Comparison of ENCODE assay signal across 8 mouse cellular contexts in the genomic region with DNA sequence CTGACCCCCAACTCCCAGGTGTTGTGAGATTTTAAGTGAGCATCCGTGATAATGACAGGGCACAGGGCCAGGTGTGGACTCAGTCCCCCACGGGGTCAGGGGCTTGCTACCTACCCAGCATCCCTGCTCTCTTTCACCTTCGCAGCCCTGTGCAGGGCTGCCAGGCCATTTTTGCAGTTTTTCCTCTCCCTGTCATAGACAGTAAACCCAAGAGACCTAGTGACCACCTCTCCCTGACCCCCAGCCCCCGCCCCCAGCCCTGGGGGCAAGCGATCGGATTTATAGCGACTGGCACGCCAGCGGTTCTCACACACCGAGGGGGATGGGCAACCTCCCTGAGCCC. TPM values are rescaled to one million over a fixed set of nuclear protein-coding genes. Genes with fewer than 3 reads are reported as not detected.
DNase-seq lines count a peak whose midpoint lies in the region; ATAC-seq and TF ChIP-seq lines count a peak whose summit lies in the region.

No protein-coding gene starts in this region.

- H3K4me1 ChIP-seq in kidney, postnatal 0 days (replicated peaks; ENCODE audit: insufficient read depth, low read length): peaks cover 9% of the 10 kb centered on the region
- peaks cover 5% of the 10 kb centered on the region for H3K4me1 ChIP-seq in embryonic facial prominence, embryonic 11.5 days (ENCODE audit: control insufficient read depth, insufficient read depth, low read length)
- peaks cover 24% of the 10 kb centered on the region for H3K4me1 ChIP-seq in hindbrain, embryonic 16.5 days (ENCODE audit: control insufficient read depth, insufficient read depth, low read depth, low read length)
- H3K4me1 ChIP-seq in midbrain, embryonic 16.5 days (ENCODE audit: control insufficient read depth, insufficient read depth, low read length): peaks cover 29% of the 10 kb centered on the region

- no peak for TF ChIP-seq CTCF in kidney, postnatal 0 days (IDR thresholded peaks at IDR 0.05; ENCODE audit: low read depth)

- peak; percentile 31; the same call in 1 of the 2 replicates for ATAC-seq in kidney, postnatal 0 days (replicated peaks; ENCODE audit: low FRiP score, low read depth)
- ATAC-seq in embryonic facial prominence, embryonic 11.5 days (replicated peaks; ENCODE audit: insufficient number of reproducible peaks, low FRiP score, low TSS enrichment, low read depth): peak; percentile 7; the same call in 1 of the 2 replicates
- peak; percentile 57 for ATAC-seq in hindbrain, embryonic 16.5 days
- ATAC-seq in midbrain, embryonic 16.5 days: peak; percentile 47

- peak overlapping the region; percentile 90 for H3K9ac ChIP-seq in kidney, postnatal 0 days (ENCODE audit: low read depth, low read length)
- H3K9ac ChIP-seq in embryonic facial prominence, embryonic 11.5 days (replicated peaks; ENCODE audit: low read length): peak overlapping the region; percentile 98
- H3K9ac ChIP-seq in hindbrain, embryonic 16.5 days (ENCODE audit: low read depth, low read length): peak overlapping the region; percentile 90
- H3K9ac ChIP-seq in midbrain, embryonic 16.5 days (ENCODE audit: low read depth, low read length): peak overlapping the region; percentile 91

- no peaks in the 10 kb centered on the region for H3K9me3 ChIP-seq in kidney, postnatal 0 days (replicated peaks; ENCODE audit: low read length)
- H3K9me3 ChIP-seq in embryonic facial prominence, embryonic 11.5 days (replicated peaks; ENCODE audit: control insufficient read depth, low read length): no peaks in the 10 kb centered on the region
- no peaks in the 10 kb centered on the region for H3K9me3 ChIP-seq in hindbrain, embryonic 16.5 days (ENCODE audit: control insufficient read depth, low read length)
- no peaks in the 10 kb centered on the region for H3K9me3 ChIP-seq in midbrain, embryonic 16.5 days (replicated peaks; ENCODE audit: control insufficient read depth, low read length, poor library complexity, severe bottlenecking)

- peak overlapping the region; percentile 79; the same call in 1 of the 2 replicates for H3K27ac ChIP-seq in kidney, postnatal 0 days
- peak overlapping the region; percentile 67 for H3K27ac ChIP-seq in embryonic facial prominence, embryonic 11.5 days (replicated peaks; ENCODE audit: low read depth, low read length)
- H3K27ac ChIP-seq in hindbrain, embryonic 16.5 days (ENCODE audit: low read depth, low read length): peak overlapping the region; percentile 76
- peak overlapping the region; percentile 83 for H3K27ac ChIP-seq in midbrain, embryonic 16.5 days (ENCODE audit: low read length)

- H3K4me2 ChIP-seq in kidney, postnatal 0 days (ENCODE audit: low read length): peak overlapping the region; percentile 93
- peak overlapping the region; percentile 86 for H3K4me2 ChIP-seq in embryonic facial prominence, embryonic 11.5 days (ENCODE audit: low read depth, low read length)
- H3K4me2 ChIP-seq in hindbrain, embryonic 16.5 days (ENCODE audit: low read length): peak overlapping the region; percentile 85
- H3K4me2 ChIP-seq in midbrain, embryonic 16.5 days (ENCODE audit: low read length): peak overlapping the region; percentile 72

- H3K4me3 ChIP-seq in kidney, postnatal 0 days (replicated peaks; ENCODE audit: low read depth, low read length): peak overlapping the region; percentile 75
- peak overlapping the region; percentile 79 for H3K4me3 ChIP-seq in embryonic facial prominence, embryonic 11.5 days (ENCODE audit: low read depth, low read length)
- peak overlapping the region; percentile 77 for H3K4me3 ChIP-seq in hindbrain, embryonic 16.5 days (ENCODE audit: low read length)
- H3K4me3 ChIP-seq in midbrain, embryonic 16.5 days (ENCODE audit: low read depth, low read length): peak overlapping the region; percentile 72

- no peaks in the 10 kb centered on the region for H3K27me3 ChIP-seq in kidney, postnatal 0 days (ENCODE audit: insufficient read depth, low read length)
- no peaks in the 10 kb centered on the region for H3K27me3 ChIP-seq in embryonic facial prominence, embryonic 11.5 days (ENCODE audit: control insufficient read depth, insufficient read depth, low read length)
- no peaks in the 10 kb centered on the region for H3K27me3 ChIP-seq in hindbrain, embryonic 16.5 days (replicated peaks; ENCODE audit: control insufficient read depth, insufficient read depth, low read length)
- no peaks in the 10 kb centered on the region for H3K27me3 ChIP-seq in midbrain, embryonic 16.5 days (ENCODE audit: control insufficient read depth, insufficient read depth, low read depth, low read length)

- 0 out of 2 replicates have a peak, but pooled peaks cover 2% of the 10 kb centered on the region for H3K36me3 ChIP-seq in kidney, postnatal 0 days (ENCODE audit: insufficient read depth, low read length)
- peaks cover 3% of the 10 kb centered on the region for H3K36me3 ChIP-seq in embryonic facial prominence, embryonic 11.5 days (replicated peaks; ENCODE audit: control insufficient read depth, insufficient read depth, low read depth, low read length)
- H3K36me3 ChIP-seq in hindbrain, embryonic 16.5 days (ENCODE audit: control insufficient read depth, insufficient read depth, low read length): no peaks in the 10 kb centered on the region
- H3K36me3 ChIP-seq in midbrain, embryonic 16.5 days (ENCODE audit: control insufficient read depth, insufficient read depth, low read length): no peaks in the 10 kb centered on the region

- no peak for DNase-seq in kidney, postnatal 0 days (ENCODE audit: low spot score)
- DNase-seq in kidney, adult 8-10 months: no peak
- no peak for DNase-seq in embryonic facial prominence, embryonic 11.5 days (ENCODE audit: low spot score)
- DNase-seq in cerebellum, postnatal 4 days (ENCODE audit: low spot score in 2 of 2): no peak
- DNase-seq in left cerebral cortex, adult 11 months (ENCODE audit: low spot score): no peak
- no peak for DNase-seq in retina, postnatal 1 day

- WGBS in kidney, postnatal 0 days: 4% methylated on average over 10 of the region's 10 CpGs
- 5% methylated on average over 10 of the region's 10 CpGs for WGBS in embryonic facial prominence, embryonic 11.5 days
- 7% methylated on average over 10 of the region's 10 CpGs for WGBS in hindbrain, embryonic 16.5 days
- 3% methylated on average over 10 of the region's 10 CpGs for WGBS in midbrain, embryonic 16.5 days

RNA-seq across cellular contexts. Expression of a gene that starts 0.4 kb away (rescaled TPM):
- polyA plus RNA-seq in kidney, postnatal 0 days (2015; fragmentation: Nextera tagmentation; extraction: Ambion mirVana): 6.6 TPM in 2 replicates
- 17.2 and 18.0 TPM in 2 replicates for polyA plus RNA-seq in embryonic facial prominence, embryonic 11.5 days (2014; fragmentation: Nextera tagmentation; extraction: Ambion mirVana)
- polyA plus RNA-seq in hindbrain, embryonic 16.5 days (2015; fragmentation: Nextera tagmentation; extraction: Ambion mirVana): 15.8 and 20.1 TPM in 2 replicates
- polyA plus RNA-seq in midbrain, embryonic 16.5 days (2015; fragmentation: Nextera tagmentation; extraction: Ambion mirVana): 21.6 and 23.4 TPM in 2 replicates

RNA-seq across cellular contexts. Expression of a gene that starts 47.4 kb away (rescaled TPM):
- polyA plus RNA-seq in kidney, postnatal 0 days (2015; fragmentation: Nextera tagmentation; extraction: Ambion mirVana): 0.37 TPM in 1 of 2 replicates, not detected in the other
- 0.50 TPM in 1 of 2 replicates, not detected in the other for polyA plus RNA-seq in embryonic facial prominence, embryonic 11.5 days (2014; fragmentation: Nextera tagmentation; extraction: Ambion mirVana)
- polyA plus RNA-seq in hindbrain, embryonic 16.5 days (2015; fragmentation: Nextera tagmentation; extraction: Ambion mirVana): 1.6 and 2.0 TPM in 2 replicates
- 1.7 and 2.0 TPM in 2 replicates for polyA plus RNA-seq in midbrain, embryonic 16.5 days (2015; fragmentation: Nextera tagmentation; extraction: Ambion mirVana)

RNA-seq across cellular contexts. Expression of a gene that starts 50.9 kb away (rescaled TPM):
- polyA plus RNA-seq in kidney, postnatal 0 days (2015; fragmentation: Nextera tagmentation; extraction: Ambion mirVana): 2,400 and 2,472 TPM in 2 replicates
- polyA plus RNA-seq in embryonic facial prominence, embryonic 11.5 days (2014; fragmentation: Nextera tagmentation; extraction: Ambion mirVana): 4,574 and 5,165 TPM in 2 replicates
- 6,688 and 8,147 TPM in 2 replicates for polyA plus RNA-seq in hindbrain, embryonic 16.5 days (2015; fragmentation: Nextera tagmentation; extraction: Ambion mirVana)
- polyA plus RNA-seq in midbrain, embryonic 16.5 days (2015; fragmentation: Nextera tagmentation; extraction: Ambion mirVana): 5,737 and 6,589 TPM in 2 replicates

Comparison
In these comparisons a context has a peak if more than half of its experiments do, and no peak if none do; other contexts are left out.
1. ATAC-seq: peak in every context shown above with its lines; median percentile 57 in hindbrain, embryonic 16.5 days; 47 in midbrain, embryonic 16.5 days; 31 in kidney, postnatal 0 days; 7 in embryonic facial prominence, embryonic 11.5 days.